ENCODE assay signal across 9 mouse cellular contexts in genomic region chr1:74900341-74901285, GRCm38 (mm10). TPM values are rescaled to one million over a fixed set of nuclear protein-coding genes. Genes with fewer than 3 reads are reported as not detected.
DNase-seq lines count a peak whose midpoint lies in the region; ATAC-seq lines count a peak whose summit lies in the region.
"Had no signal": no experiment of that assay in that cellular context is flagged by ENCODE, and none has a peak within 500 bp of the region (broad histone marks: within the 10 kb centered on the region; RNA-seq: fewer than 3 reads in every experiment).

No protein-coding gene starts in this region.

- peak overlapping the region; percentile 44 for H3K4me3 ChIP-seq in intestine, embryonic 16.5 days (ENCODE audit: low read length)
- H3K4me3 ChIP-seq in liver, embryonic 16.5 days (ENCODE audit: low read depth, low read length), result peak overlapping the region; percentile 40
- peak overlapping the region; percentile 30 for H3K4me3 ChIP-seq in stomach, embryonic 14.5 days (ENCODE audit: low read depth, low read length)

- WGBS in intestine, embryonic 16.5 days, result 1% methylated on average over 65 of the region's 66 CpGs
- 1% methylated on average over 65 of the region's 66 CpGs for whole genome bisulfite sequencing in liver, embryonic 16.5 days (ENCODE audit: insufficient replicate concordance)
- under 1% methylated on average over 65 of the region's 66 CpGs for WGBS in stomach, embryonic 14.5 days

- peaks cover 15% of the 10 kb centered on the region for H3K27me3 ChIP-seq in intestine, embryonic 16.5 days (replicated peaks; ENCODE audit: control insufficient read depth, insufficient read depth, low read length)
- peaks cover 44% of the 10 kb centered on the region for H3K27me3 ChIP-seq in liver, embryonic 16.5 days (ENCODE audit: control insufficient read depth, insufficient read depth, low read depth, low read length)
- H3K27me3 ChIP-seq in stomach, embryonic 14.5 days (ENCODE audit: control insufficient read depth, insufficient read depth, low read length), result peaks cover 10% of the 10 kb centered on the region

- no peaks in the 10 kb centered on the region for H3K9me3 ChIP-seq in intestine, embryonic 16.5 days (ENCODE audit: control insufficient read depth, low read length)
- no peaks in the 10 kb centered on the region for H3K9me3 ChIP-seq in liver, embryonic 16.5 days (replicated peaks; ENCODE audit: control insufficient read depth, low read length)
- no peaks in the 10 kb centered on the region for H3K9me3 ChIP-seq in stomach, embryonic 14.5 days (ENCODE audit: control insufficient read depth, low read depth, low read length)

- peak overlapping the region; percentile 40 for H3K27ac ChIP-seq in intestine, embryonic 16.5 days (ENCODE audit: low read length)
- H3K27ac ChIP-seq in liver, embryonic 16.5 days (ENCODE audit: low read length), result no peak overlapping the region
- peak overlapping the region; percentile 66 for H3K27ac ChIP-seq in stomach, embryonic 14.5 days (ENCODE audit: low read length)

- ATAC-seq in intestine, embryonic 16.5 days, result peak; percentile 80
- ATAC-seq in liver, embryonic 16.5 days (ENCODE audit: low read depth), result peak; percentile 81
- peak; percentile 83 for ATAC-seq in stomach, embryonic 14.5 days (ENCODE audit: insufficient number of reproducible peaks, insufficient read depth, low FRiP score, low read depth)

- DNase-seq in adrenal gland, adult 2 months, result peak; percentile 43
- no peak for DNase-seq in adrenal gland, adult 18-20 months (ENCODE audit: low spot score in 2 of 2)
- peak; percentile 34 to 50 for DNase-seq in adrenal gland, postnatal 36 days
- no peak for DNase-seq in testis, postnatal 14 days (ENCODE audit: low spot score)
- DNase-seq in thymus, adult 18-20 months, result no peak

- H3K36me3 ChIP-seq in intestine, embryonic 16.5 days (ENCODE audit: control insufficient read depth, insufficient read depth, low read length), result no peaks in the 10 kb centered on the region
- H3K36me3 ChIP-seq in liver, embryonic 16.5 days (ENCODE audit: control insufficient read depth, insufficient read depth), result no peaks in the 10 kb centered on the region
- H3K36me3 ChIP-seq in stomach, embryonic 14.5 days (ENCODE audit: control insufficient read depth, insufficient read depth, low read length), result no peaks in the 10 kb centered on the region

- peak overlapping the region; percentile 66 for H3K9ac ChIP-seq in intestine, embryonic 16.5 days (ENCODE audit: low read depth, low read length)
- H3K9ac ChIP-seq in liver, embryonic 16.5 days (ENCODE audit: low read depth, low read length), result no peak overlapping the region
- 0 out of 2 replicates have a peak overlapping the region, but pooled peaks have one; percentile 30 for H3K9ac ChIP-seq in stomach, embryonic 14.5 days (replicated peaks; ENCODE audit: low read depth, low read length)

- H3K4me2 ChIP-seq in intestine, embryonic 16.5 days (ENCODE audit: low read depth, low read length), result peak overlapping the region; percentile 76
- H3K4me2 ChIP-seq in liver, embryonic 16.5 days (ENCODE audit: low read depth, low read length), result peak overlapping the region; percentile 47
- peak overlapping the region; percentile 55 for H3K4me2 ChIP-seq in stomach, embryonic 14.5 days (replicated peaks; ENCODE audit: low read depth, low read length)

- peaks cover 5% of the 10 kb centered on the region for H3K4me1 ChIP-seq in intestine, embryonic 16.5 days (ENCODE audit: control insufficient read depth, insufficient read depth, low read length)
- H3K4me1 ChIP-seq in liver, embryonic 16.5 days (ENCODE audit: control insufficient read depth, low read depth, low read length), result no peaks in the 10 kb centered on the region; the same call in 1 of the 2 replicates
- H3K4me1 ChIP-seq in stomach, embryonic 14.5 days (ENCODE audit: control insufficient read depth, insufficient read depth, low read length), result no peaks in the 10 kb centered on the region

RNA-seq across cellular contexts. Expression of gene Cryba2, which starts 7.7 kb away (rescaled TPM):
- 1 to 10 TPM in 1 of 2 experiments, under 1 TPM in 1; 0.52 to 1.8 TPM for total RNA-seq in adrenal gland, adult 2 months (2021)
- polyA plus RNA-seq in adrenal gland, adult 2 months (2012; rRNA removed), result 0.55 and 0.85 TPM in 2 replicates
- total RNA-seq in adrenal gland, adult 18-20 months (2021), result under 1 TPM; 0.58 to 0.76 TPM
- under 1 TPM in 1 of 2 experiments, not detected in 1; 0.56 TPM for total RNA-seq in adrenal gland, postnatal 36 days (2021)
- polyA plus RNA-seq in intestine, embryonic 16.5 days (2015; fragmentation: Nextera tagmentation; extraction: Ambion mirVana), result 1.5 and 2.4 TPM in 2 replicates
- not detected in 2 replicates for polyA plus RNA-seq in liver, embryonic 16.5 days (2015; fragmentation: Nextera tagmentation; extraction: Ambion mirVana)
- 0.36 and 0.38 TPM in 2 replicates for polyA plus RNA-seq in stomach, embryonic 14.5 days (2014; fragmentation: Nextera tagmentation; extraction: Ambion mirVana)

RNA-seq across cellular contexts. Expression of gene Fev, which starts 15.4 kb away (rescaled TPM):
- total RNA-seq in adrenal gland, adult 2 months (2021), result 1 to 10 TPM; 1.3 to 2.0 TPM
- 1.8 and 3.1 TPM in 2 replicates for polyA plus RNA-seq in adrenal gland, adult 2 months (2012; rRNA removed)
- total RNA-seq in adrenal gland, adult 18-20 months (2021), result 1 to 10 TPM in 1 of 2 experiments, under 1 TPM in 1; 0.96 to 1.2 TPM
- 1 to 10 TPM in 1 of 2 experiments, under 1 TPM in 1; 0.93 to 1.1 TPM for total RNA-seq in adrenal gland, postnatal 36 days (2021)
- 0.95 and 1.5 TPM in 2 replicates for polyA plus RNA-seq in intestine, embryonic 16.5 days (2015; fragmentation: Nextera tagmentation; extraction: Ambion mirVana)
- not detected in 2 replicates for polyA plus RNA-seq in liver, embryonic 16.5 days (2015; fragmentation: Nextera tagmentation; extraction: Ambion mirVana)
- 1.2 TPM in 1 of 2 replicates, not detected in the other for polyA plus RNA-seq in stomach, embryonic 14.5 days (2014; fragmentation: Nextera tagmentation; extraction: Ambion mirVana)
- polyA plus RNA-seq: cortical plate, adult 2 months had no signal

RNA-seq across cellular contexts. Expression of gene Cfap65, which starts 34.8 kb away (rescaled TPM):
- total RNA-seq in adrenal gland, adult 2 months (2021), result under 1 TPM in 1 of 2 experiments, not detected in 1; 0.07 TPM
- 0.02 and 0.04 TPM in 2 replicates for polyA plus RNA-seq in adrenal gland, adult 2 months (2012; rRNA removed)
- total RNA-seq in adrenal gland, adult 18-20 months (2021), result not detected
- total RNA-seq in adrenal gland, postnatal 36 days (2021), result not detected
- polyA plus RNA-seq in intestine, embryonic 16.5 days (2015; fragmentation: Nextera tagmentation; extraction: Ambion mirVana), result 0.07 and 0.16 TPM in 2 replicates
- polyA plus RNA-seq in liver, embryonic 16.5 days (2015; fragmentation: Nextera tagmentation; extraction: Ambion mirVana), result not detected in 2 replicates
- polyA plus RNA-seq in stomach, embryonic 14.5 days (2014; fragmentation: Nextera tagmentation; extraction: Ambion mirVana), result not detected in 2 replicates

RNA-seq across cellular contexts. Expression of gene Cdk5r2, which starts 45.9 kb away (rescaled TPM):
- 1 to 10 TPM; 3.1 to 4.6 TPM for total RNA-seq in adrenal gland, adult 2 months (2021)
- polyA plus RNA-seq in adrenal gland, adult 2 months (2012; rRNA removed), result 8.7 and 11.6 TPM in 2 replicates
- total RNA-seq in adrenal gland, adult 18-20 months (2021), result 1 to 10 TPM; 4.1 to 4.8 TPM
- 1 to 10 TPM; 2.8 to 3.5 TPM for total RNA-seq in adrenal gland, postnatal 36 days (2021)
- polyA plus RNA-seq in intestine, embryonic 16.5 days (2015; fragmentation: Nextera tagmentation; extraction: Ambion mirVana), result 0.07 and 0.18 TPM in 2 replicates
- polyA plus RNA-seq in liver, embryonic 16.5 days (2015; fragmentation: Nextera tagmentation; extraction: Ambion mirVana), result not detected in 2 replicates
- polyA plus RNA-seq in stomach, embryonic 14.5 days (2014; fragmentation: Nextera tagmentation; extraction: Ambion mirVana), result 0.33 and 0.46 TPM in 2 replicates

RNA-seq across cellular contexts. Expression of gene Ihh, which starts 50.9 kb away (rescaled TPM):
- total RNA-seq in adrenal gland, adult 2 months (2021), result under 1 TPM in 1 of 2 experiments, not detected in 1; 0.31 TPM
- polyA plus RNA-seq in adrenal gland, adult 2 months (2012; rRNA removed), result 0.03 and 0.32 TPM in 2 replicates
- total RNA-seq in adrenal gland, adult 18-20 months (2021), result under 1 TPM; 0.13 to 0.20 TPM
- total RNA-seq in adrenal gland, postnatal 36 days (2021), result not detected
- 25.3 and 27.9 TPM in 2 replicates for polyA plus RNA-seq in intestine, embryonic 16.5 days (2015; fragmentation: Nextera tagmentation; extraction: Ambion mirVana)
- polyA plus RNA-seq in liver, embryonic 16.5 days (2015; fragmentation: Nextera tagmentation; extraction: Ambion mirVana), result 2.6 and 4.0 TPM in 2 replicates
- 29.2 and 30.2 TPM in 2 replicates for polyA plus RNA-seq in stomach, embryonic 14.5 days (2014; fragmentation: Nextera tagmentation; extraction: Ambion mirVana)

Comparison
In these comparisons a context has a peak if more than half of its experiments do, and no peak if none do; other contexts are left out.
1. DNase-seq: peak in adrenal gland, adult 2 months (single experiment) and adrenal gland, postnatal 36 days (2 of 2); none in adrenal gland, adult 18-20 months (0 of 2), testis, postnatal 14 days (single experiment) and thymus, adult 18-20 months (0 of 2).
2. Peak in every context shown above with its lines, with median percentiles within 50 percentile points of each other: ATAC-seq, H3K4me2 ChIP-seq and H3K4me3 ChIP-seq.